Mouse (Mus musculus): ENCODE results near the gene Gm32742.

GRCm38 (mm10) chr9:51093697-51094096 lies 71.6 kb downstream of the Gm32742 start:
- TF ChIP-seq CTCF (IDR thresholded peaks at IDR 0.05; ENCODE audit: low read depth, low read length) (no peak), POLR2A (IDR thresholded peaks at IDR 0.05; ENCODE audit: extremely low read depth, insufficient read depth, low read length) (no peak)

All from liver, adult 2 months (tissue).